Mouse (Mus musculus) hindbrain, embryonic 14.5 days (tissue): Measurements from ENCODE around the gene Gjb4. TPM values are rescaled to one million over a fixed set of nuclear protein-coding genes. Genes with fewer than 3 reads are reported as not detected.

Experiments
- polyA plus RNA-seq: library from polyadenylated mRNA; unstranded; fragments of >200 nt; fragmentation: Nextera tagmentation; extraction: Ambion mirVana; gene quantifications from 2 replicates; pipeline ENCODE4 v1.2.1, GENCODE M21; 2014

Gene Gjb4
- polyA plus RNA-seq, 1 experiment from 2014 or later = 0.17 TPM

Other genes with a start within 250 kb of the Gjb4 start
- gene Tmem35b, start 230.4 kb downstream of the Gjb4 start, polyA plus RNA-seq = 14.0 and 18.1 TPM in 2 replicates
- 30.8 and 35.1 TPM in 2 replicates for gene Dlgap3, start 184.9 kb downstream of the Gjb4 start, polyA plus RNA-seq
- 53.8 and 60.9 TPM in 2 replicates for gene Smim12, start 110.3 kb downstream of the Gjb4 start, polyA plus RNA-seq
- gene Gja4, start 40.0 kb downstream of the Gjb4 start, polyA plus RNA-seq = 25.4 and 27.0 TPM in 2 replicates
- gene Gjb3, start 23.2 kb downstream of the Gjb4 start, polyA plus RNA-seq = 0.17 TPM in 1 of 2 replicates, not detected in the other
- 0.12 and 0.21 TPM in 2 replicates for gene Gjb5, start 4.1 kb upstream of the Gjb4 start, polyA plus RNA-seq